Mouse (Mus musculus) intestine, embryonic 16.5 days (tissue): ENCODE measurements around the gene Casp7. TPM values are rescaled to one million over a fixed set of nuclear protein-coding genes. Genes with fewer than 3 reads are reported as not detected.
A peak's percentile ranks its signal among the peaks of the same experiment; 100 is the strongest.

Experiments
- ATAC-seq: fragments of 200-750 bp; cut with Nextera tagmentation; 2 replicates; pipeline ENCODE4 v1.8.0; 2017; ENCODE audit warnings: moderate TSS enrichment, moderate library complexity
- H3K27ac ChIP-seq: fragments of 300-500 bp; sonication (generic); 2 replicates; pipeline ENCODE4 v1.5.1; 2014; ENCODE audit warnings: mild to moderate bottlenecking, low read length
- H3K27me3 ChIP-seq: fragments of 300-500 bp; sonication (generic); replicated peaks from 2 replicates; pipeline ENCODE4 v1.6.1; 2014; ENCODE audit warnings: low read length, control low read depth, mixed read lengths; ENCODE audit not compliant: control insufficient read depth, insufficient read depth
- H3K36me3 ChIP-seq: fragments of 300-500 bp; sonication (generic); 2 replicates; pipeline ENCODE4 v1.6.1; 2014; ENCODE audit warnings: low read length, control low read depth; ENCODE audit not compliant: control insufficient read depth, insufficient read depth
- H3K4me1 ChIP-seq: fragments of 300-500 bp; sonication (generic); 2 replicates; pipeline ENCODE4 v1.6.1; 2014; ENCODE audit warnings: low read length, control low read depth, mixed read lengths; ENCODE audit not compliant: control insufficient read depth, insufficient read depth
- H3K4me2 ChIP-seq: fragments of 300-500 bp; sonication (generic); 2 replicates; pipeline ENCODE4 v1.6.1; 2014; ENCODE audit warnings: low read depth, low read length, control low read depth
- H3K4me3 ChIP-seq: fragments of 300-500 bp; sonication (generic); 2 replicates; pipeline ENCODE4 v1.5.1; 2014; ENCODE audit warnings: mild to moderate bottlenecking, low read length
- H3K9ac ChIP-seq: fragments of 300-500 bp; sonication (generic); 2 replicates; pipeline ENCODE4 v1.6.1; 2014; ENCODE audit warnings: low read depth, low read length
- H3K9me3 ChIP-seq: fragments of 300-500 bp; sonication (generic); 2 replicates; pipeline ENCODE4 v1.6.1; 2016; ENCODE audit warnings: low read length, control low read depth; ENCODE audit not compliant: control insufficient read depth
- WGBS: fragments of 180-500 bp; shearing (Covaris S2); extraction: QIAGEN DNeasy Blood & Tissue Kit; methylation state at CpG from one replicate; pipeline ENCODE4 v1.1.7; 2014; 5-methylcytosine and 5-hydroxymethylcytosine counted together
- polyA plus RNA-seq: library from polyadenylated mRNA; unstranded; fragments of >200 nt; fragmentation: Nextera tagmentation; extraction: Ambion mirVana; gene quantifications from 2 replicates; pipeline ENCODE4 v1.2.1, GENCODE M21; 2015

Gene Casp7
- polyA plus RNA-seq, 1 experiment from 2014 or later, result 41.0 TPM

- H3K9ac ChIP-seq, result no peak overlapping the region
- 0 out of 2 replicates have a peak, but pooled peaks have one; percentile 38 for ATAC-seq
- 54% methylated on average over 8 of the region's 8 CpGs for WGBS
- no peaks in the 10 kb centered on the region for H3K4me1 ChIP-seq
- H3K27ac ChIP-seq, result peak overlapping the region; percentile 47; the same call in 1 of the 2 replicates
- H3K9me3 ChIP-seq, result no peaks in the 10 kb centered on the region
- H3K4me2 ChIP-seq, result no peak overlapping the region
- H3K4me3 ChIP-seq, result no peak overlapping the region
- no peaks in the 10 kb centered on the region for H3K36me3 ChIP-seq
- no peaks in the 10 kb centered on the region for H3K27me3 ChIP-seq
These were observed 32.4 kb upstream of the Casp7 start for GRCm38 (mm10) chr19:56364563-56364962.

DNA sequence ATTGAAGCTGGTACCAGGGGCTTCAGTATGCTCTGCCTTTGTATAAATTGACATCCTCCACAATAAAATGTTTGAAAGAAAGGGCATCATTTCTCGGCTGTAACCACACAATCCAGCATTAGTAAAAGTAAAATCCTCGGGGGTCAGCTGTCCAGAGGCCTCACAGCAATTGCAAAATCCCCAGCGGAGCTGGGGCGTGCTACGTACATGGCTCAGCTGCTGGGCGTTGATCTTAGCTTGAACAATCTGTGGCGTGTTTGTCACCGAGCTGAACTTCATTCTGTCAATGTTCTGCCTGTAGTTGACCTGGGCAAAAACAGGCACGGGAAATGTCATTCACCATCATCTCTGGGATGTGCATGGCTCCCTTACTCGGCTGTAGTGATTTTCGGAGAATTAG, 30.8 kb upstream of the Casp7 start:
- Histone ChIP-seq H3K4me3 (no peak overlapping the region), H3K36me3 (no peaks in the 10 kb centered on the region), H3K27me3 (no peaks in the 10 kb centered on the region), H3K4me2 (no peak overlapping the region), H3K4me1 (peaks cover 6% of the 10 kb centered on the region; the same call in 1 of the 2 replicates), H3K9me3 (no peaks in the 10 kb centered on the region), H3K9ac (no peak overlapping the region), H3K27ac (no peak overlapping the region)
- WGBS, result 82% methylated on average over 11 of the region's 11 CpGs
- no peak for ATAC-seq

DNA sequence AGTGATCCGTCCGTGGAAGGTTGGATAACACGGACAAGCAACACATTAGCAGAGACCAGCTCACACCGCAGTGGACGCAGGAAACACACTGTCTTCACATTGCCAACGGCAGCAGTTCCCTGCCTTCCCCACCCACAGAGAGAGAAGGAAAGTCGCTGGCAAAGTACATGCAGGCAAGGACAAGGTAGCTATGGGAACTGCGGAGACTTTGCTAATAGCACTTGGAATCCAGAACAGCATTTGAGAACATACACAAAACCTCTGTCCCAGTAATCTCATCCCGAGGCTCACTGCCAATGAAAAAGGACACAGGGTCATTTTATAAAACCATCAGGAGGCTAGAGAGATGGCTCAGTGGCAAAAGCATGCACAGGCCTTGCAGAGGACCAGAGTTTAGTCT, 30.3 kb upstream of the Casp7 start:
- WGBS, result 79% methylated on average over 9 of the region's 9 CpGs

DNA sequence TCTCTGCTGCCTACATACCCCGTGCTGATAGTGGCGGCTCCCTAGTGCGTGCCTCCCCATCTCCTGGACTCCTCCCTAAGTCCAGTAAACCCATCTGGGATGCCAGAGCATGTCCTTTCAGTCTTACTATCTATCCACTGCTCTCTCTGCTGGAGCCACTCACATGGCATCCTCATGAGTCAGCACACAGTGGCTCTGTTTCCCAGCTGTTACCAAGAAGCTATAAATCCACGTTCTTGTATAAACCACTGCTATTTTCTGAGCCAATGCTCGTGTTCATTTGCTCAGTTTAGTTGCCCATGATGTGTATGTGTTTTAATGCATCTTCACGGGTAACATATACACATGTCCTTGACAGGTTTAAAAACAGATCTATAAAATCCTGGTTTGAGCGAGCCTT, 29.2 kb upstream of the Casp7 start:
- Histone ChIP-seq H3K9ac (no peak overlapping the region), H3K27ac (no peak overlapping the region), H3K27me3 (no peaks in the 10 kb centered on the region), H3K36me3 (no peaks in the 10 kb centered on the region), H3K9me3 (no peaks in the 10 kb centered on the region), H3K4me1 (peaks cover 6% of the 10 kb centered on the region; the same call in 1 of the 2 replicates), H3K4me2 (no peak overlapping the region), H3K4me3 (no peak overlapping the region)
- WGBS, result 55% methylated on average over 7 of the region's 7 CpGs
- peak; percentile 44 for ATAC-seq

More for the DNA sequence above, 30.3 kb upstream of the Casp7 start:
- no peak overlapping the region for H3K27ac ChIP-seq
- no peak for ATAC-seq
- no peak overlapping the region for H3K4me2 ChIP-seq
- no peaks in the 10 kb centered on the region for H3K36me3 ChIP-seq
- no peaks in the 10 kb centered on the region for H3K9me3 ChIP-seq
- no peaks in the 10 kb centered on the region for H3K27me3 ChIP-seq
- H3K9ac ChIP-seq, result no peak overlapping the region
- peaks cover 6% of the 10 kb centered on the region; the same call in 1 of the 2 replicates for H3K4me1 ChIP-seq
- H3K4me3 ChIP-seq, result no peak overlapping the region

DNA sequence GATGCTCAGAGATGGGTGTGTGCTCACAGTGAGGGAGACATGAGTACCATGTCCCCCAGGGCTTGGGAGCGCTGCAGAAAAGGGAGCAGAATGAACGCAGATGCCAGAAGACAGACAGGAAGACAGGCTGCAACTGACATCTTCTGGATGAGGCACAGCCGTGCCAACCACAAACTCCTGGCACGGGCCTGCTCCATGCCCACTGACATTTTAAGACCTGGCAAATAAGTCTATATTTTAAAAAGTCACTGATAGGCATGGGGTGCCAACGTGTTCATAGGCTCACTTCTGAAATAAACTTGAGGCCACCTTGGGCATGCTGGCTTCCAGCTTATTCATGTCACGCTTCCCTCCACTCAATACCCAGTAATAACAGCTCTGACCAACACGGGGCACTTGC, 28.0 kb upstream of the Casp7 start:
- Histone ChIP-seq H3K27ac (no peak overlapping the region), H3K4me1 (peaks cover 6% of the 10 kb centered on the region; the same call in 1 of the 2 replicates), H3K9ac (no peak overlapping the region), H3K9me3 (no peaks in the 10 kb centered on the region), H3K27me3 (no peaks in the 10 kb centered on the region), H3K36me3 (no peaks in the 10 kb centered on the region), H3K4me2 (no peak overlapping the region), H3K4me3 (no peak overlapping the region)
- 86% methylated on average over 7 of the region's 7 CpGs for WGBS
- no peak for ATAC-seq

DNA sequence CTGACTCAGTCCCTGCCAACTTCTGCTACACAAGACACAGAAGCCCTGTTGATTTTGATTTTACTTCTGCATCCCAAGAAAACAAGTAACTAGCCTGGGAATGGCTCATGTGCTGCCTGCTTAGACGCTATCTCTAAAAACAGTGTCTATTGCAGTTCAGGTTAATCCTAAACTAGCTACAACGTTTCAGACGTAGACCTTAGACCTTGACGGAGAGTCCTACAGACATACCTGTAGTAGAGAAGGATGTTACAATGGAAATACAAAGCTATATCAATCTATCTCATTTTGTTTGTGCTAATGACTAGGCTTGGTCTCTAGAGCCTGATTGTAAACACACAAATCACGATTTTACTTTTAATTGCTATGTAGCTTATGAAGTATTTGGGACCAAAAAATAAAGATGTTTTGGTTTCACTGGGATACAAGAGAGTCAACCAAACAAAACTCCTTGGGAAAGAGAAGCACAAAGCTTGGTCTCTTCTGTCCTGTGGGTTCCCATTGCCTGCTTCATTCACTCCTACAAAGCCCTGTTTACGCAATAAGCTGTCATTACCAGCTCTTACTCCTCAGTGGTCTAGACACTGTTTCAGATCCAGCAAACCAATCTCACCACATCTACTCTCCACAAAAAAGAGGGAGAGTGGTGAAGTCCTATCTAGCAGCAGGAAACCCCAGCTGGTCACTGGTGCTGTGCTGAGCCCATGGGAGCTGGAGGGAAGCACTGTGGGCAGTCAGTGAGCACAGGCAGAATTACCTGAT, 26.4 kb upstream of the Casp7 start:
- ATAC-seq, result peak; percentile 62

GRCm38 (mm10) chr19:56372226-56372625, 24.7 kb upstream of the Casp7 start:
- peaks cover 6% of the 10 kb centered on the region; the same call in 1 of the 2 replicates for H3K4me1 ChIP-seq
- no peak overlapping the region for H3K4me2 ChIP-seq
- no peak overlapping the region for H3K27ac ChIP-seq
- ATAC-seq, result no peak
- no peak overlapping the region for H3K4me3 ChIP-seq
- no peaks in the 10 kb centered on the region for H3K36me3 ChIP-seq
- H3K27me3 ChIP-seq, result no peaks in the 10 kb centered on the region
- H3K9me3 ChIP-seq, result no peaks in the 10 kb centered on the region
- 82% methylated on average over 7 of the region's 7 CpGs for WGBS
- no peak overlapping the region for H3K9ac ChIP-seq

More for the DNA sequence above, 26.4 kb upstream of the Casp7 start:
- H3K27me3 ChIP-seq, result no peaks in the 10 kb centered on the region
- H3K9me3 ChIP-seq, result no peaks in the 10 kb centered on the region
- no peak overlapping the region for H3K9ac ChIP-seq
- H3K27ac ChIP-seq, result no peak overlapping the region
- H3K4me1 ChIP-seq, result peaks cover 6% of the 10 kb centered on the region; the same call in 1 of the 2 replicates
- H3K4me2 ChIP-seq, result no peak overlapping the region
- no peak overlapping the region for H3K4me3 ChIP-seq
- H3K36me3 ChIP-seq, result no peaks in the 10 kb centered on the region
- 69% methylated on average over 6 of the region's 6 CpGs for WGBS

GRCm38 (mm10) chr19:56373246-56373645, 23.7 kb upstream of the Casp7 start:
- Histone ChIP-seq H3K27me3 (no peaks in the 10 kb centered on the region), H3K36me3 (no peaks in the 10 kb centered on the region), H3K4me3 (no peak overlapping the region), H3K4me2 (no peak overlapping the region), H3K4me1 (peaks cover 6% of the 10 kb centered on the region; the same call in 1 of the 2 replicates), H3K27ac (no peak overlapping the region), H3K9me3 (no peaks in the 10 kb centered on the region), H3K9ac (no peak overlapping the region)
- no peak for ATAC-seq
- 84% methylated on average over 5 of the region's 5 CpGs for WGBS

DNA sequence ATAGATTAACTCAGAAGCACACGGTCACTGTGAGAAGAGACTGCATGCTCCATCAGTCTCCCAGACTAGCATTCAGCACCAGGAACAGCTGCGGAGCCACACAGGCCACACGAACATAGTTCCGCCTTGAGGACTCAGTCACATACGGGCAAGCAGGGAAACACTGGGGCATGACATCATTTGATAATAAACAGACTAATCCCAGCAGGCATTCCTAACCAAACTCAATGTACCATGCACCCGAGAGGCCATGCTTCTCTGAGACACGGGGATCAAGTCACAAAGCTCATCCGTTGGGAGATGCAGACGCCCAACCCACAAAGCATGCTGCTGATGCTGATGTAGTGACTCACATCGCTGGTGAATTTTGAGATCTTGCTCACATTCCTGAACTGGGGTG, 22.9 kb upstream of the Casp7 start:
- no peak overlapping the region for H3K27ac ChIP-seq
- H3K36me3 ChIP-seq, result no peaks in the 10 kb centered on the region
- H3K9ac ChIP-seq, result no peak overlapping the region
- no peak for ATAC-seq
- 46% methylated on average over 10 of the region's 10 CpGs for WGBS
- no peaks in the 10 kb centered on the region for H3K27me3 ChIP-seq
- no peaks in the 10 kb centered on the region for H3K9me3 ChIP-seq
- H3K4me1 ChIP-seq, result peaks cover 6% of the 10 kb centered on the region; the same call in 1 of the 2 replicates
- H3K4me2 ChIP-seq, result no peak overlapping the region
- H3K4me3 ChIP-seq, result no peak overlapping the region
